Mouse (Mus musculus): ENCODE data around the gene Lrrc74b. TPM values are rescaled to one million over a fixed set of nuclear protein-coding genes. Genes with fewer than 3 reads are reported as not detected.
"Not testable (repeated sequence)": the region's sequence is repeated elsewhere in the genome, so short reads cannot be mapped to it uniquely, and the experiment has no call there.

Gene Lrrc74b
- under 1 TPM; 0.31 to 0.65 TPM for total RNA-seq (2021)
- long read RNA-seq, experiment 1: 0 reads
- long read RNA-seq, experiment 2: 0 reads

- peak in 1 of 2 experiments; percentile 29 for DNase-seq (ENCODE audit: low spot score in 2 of 2)
Observed at GRCm38 (mm10) chr16:17561128-17561750, at the start of gene Lrrc74b. Gene Lrrc74b, minus strand, starts transcription at chr16:17561247.

- no peak for DNase-seq (ENCODE audit: low spot score in 2 of 2)
Observed at GRCm38 (mm10) chr16:17605684-17606083, 44.6 kb upstream of the Lrrc74b start.

GRCm38 (mm10) chr16:17604941-17605340 is 43.9 kb upstream of the Lrrc74b start:
- DNase-seq (ENCODE audit: low spot score in 2 of 2): no peak

GRCm38 (mm10) chr16:17600944-17601562 is 40.0 kb upstream of the Lrrc74b start:
- no peak for DNase-seq (ENCODE audit: low spot score in 2 of 2)

- DNase-seq (ENCODE audit: low spot score in 2 of 2): no peak
Observed at GRCm38 (mm10) chr16:17590731-17591130, 29.7 kb upstream of the Lrrc74b start.

- no peak for DNase-seq (ENCODE audit: low spot score in 2 of 2)
Observed at GRCm38 (mm10) chr16:17584555-17584954, 23.5 kb upstream of the Lrrc74b start.

GRCm38 (mm10) chr16:17583064-17583463 is 22.0 kb upstream of the Lrrc74b start, which contains the start of gene Slc7a4:
Gene Slc7a4, minus strand, starts transcription at chr16:17583214.
- no peak for DNase-seq (ENCODE audit: low spot score in 2 of 2)

- DNase-seq (ENCODE audit: low spot score in 2 of 2): no peak
Observed at GRCm38 (mm10) chr16:17576825-17577215, 15.8 kb upstream of the Lrrc74b start.

- peak; percentile 31 to 44 for DNase-seq (ENCODE audit: low spot score in 2 of 2)
Observed at GRCm38 (mm10) chr16:17575870-17576824, 15.1 kb upstream of the Lrrc74b start.

GRCm38 (mm10) chr16:17566186-17566585 is 5.1 kb upstream of the Lrrc74b start:
- DNase-seq (ENCODE audit: low spot score in 2 of 2): no peak

- no peak for DNase-seq (ENCODE audit: low spot score in 2 of 2)
Observed at GRCm38 (mm10) chr16:17564771-17565170, 3.7 kb upstream of the Lrrc74b start.

- no peak for DNase-seq (ENCODE audit: low spot score in 2 of 2)
Observed at GRCm38 (mm10) chr16:17564221-17564620, 3.2 kb upstream of the Lrrc74b start.

- no peak for DNase-seq (ENCODE audit: low spot score in 2 of 2)
Observed at GRCm38 (mm10) chr16:17563580-17563979, 2.5 kb upstream of the Lrrc74b start.

GRCm38 (mm10) chr16:17561751-17562208 is 733 bp upstream of the Lrrc74b start, which contains the start of gene P2rx6:
Gene P2rx6, plus strand, starts transcription at chr16:17561885.
- DNase-seq (ENCODE audit: low spot score in 2 of 2): no peak

- no peak for DNase-seq (ENCODE audit: low spot score in 2 of 2)
Observed at GRCm38 (mm10) chr16:17559396-17560027, 1.5 kb downstream of the Lrrc74b start.

- no peak for DNase-seq (ENCODE audit: low spot score in 2 of 2)
Observed at GRCm38 (mm10) chr16:17558811-17559210, 2.2 kb downstream of the Lrrc74b start.

- DNase-seq (ENCODE audit: low spot score in 2 of 2): peak; percentile 50 to 53
Observed at GRCm38 (mm10) chr16:17557947-17558480, 3.0 kb downstream of the Lrrc74b start.

GRCm38 (mm10) chr16:17556907-17557306 is 4.1 kb downstream of the Lrrc74b start:
- no peak for DNase-seq (ENCODE audit: low spot score in 2 of 2)

GRCm38 (mm10) chr16:17556180-17556579 is 4.9 kb downstream of the Lrrc74b start:
- no peak for DNase-seq (ENCODE audit: low spot score in 2 of 2)

- not testable (repeated sequence) for DNase-seq (ENCODE audit: low spot score in 2 of 2)
Observed at GRCm38 (mm10) chr16:17554702-17555101, 6.3 kb downstream of the Lrrc74b start.

Data from adrenal gland, postnatal 4 days (tissue).